Mouse (Mus musculus) CD4-positive, CD25-positive, alpha-beta regulatory T cell, adult 2 months (primary cell): ENCODE results near the gene Pttg1.

Experiments used
- DNase-seq: peaks from one replicate; pipeline ENCODE4 v3.0.0-alpha.2; 2012; ENCODE audit warnings: low read depth, low spot score

Pttg1 gene

GRCm38 (mm10) chr11:43408888-43409287 lies 17.2 kb downstream of the Pttg1 start:
- DNase-seq, result no peak

- DNase-seq, result no peak
Measured at GRCm38 (mm10) chr11:43404150-43404807, 21.8 kb downstream of the Pttg1 start.

GRCm38 (mm10) chr11:43400131-43400530 lies 25.9 kb downstream of the Pttg1 start:
- no peak for DNase-seq

GRCm38 (mm10) chr11:43399297-43399696 lies 26.8 kb downstream of the Pttg1 start:
- DNase-seq, result no peak

GRCm38 (mm10) chr11:43396672-43397071 lies 29.4 kb downstream of the Pttg1 start:
- no peak for DNase-seq

GRCm38 (mm10) chr11:43396246-43396645 lies 29.8 kb downstream of the Pttg1 start:
- no peak for DNase-seq

- DNase-seq, result no peak
Measured at GRCm38 (mm10) chr11:43395073-43395948, 30.7 kb downstream of the Pttg1 start.

GRCm38 (mm10) chr11:43393325-43393724 lies 32.7 kb downstream of the Pttg1 start:
- DNase-seq, result no peak

GRCm38 (mm10) chr11:43392757-43393156 lies 33.3 kb downstream of the Pttg1 start:
- DNase-seq, result no peak

- DNase-seq, result peak; percentile 44
Measured at GRCm38 (mm10) chr11:43389118-43389517, 36.9 kb downstream of the Pttg1 start.

GRCm38 (mm10) chr11:43388122-43389097 lies 37.6 kb downstream of the Pttg1 start:
- peak; percentile 87 for DNase-seq

- peak; percentile 47 for DNase-seq
Measured at GRCm38 (mm10) chr11:43387004-43387880, 38.8 kb downstream of the Pttg1 start.

GRCm38 (mm10) chr11:43385716-43386115 lies 40.3 kb downstream of the Pttg1 start:
- DNase-seq, result peak; percentile 48

- DNase-seq, result peak; percentile 86
Measured at GRCm38 (mm10) chr11:43385055-43385649, 40.9 kb downstream of the Pttg1 start.

- DNase-seq, result peak; percentile 32
Measured at GRCm38 (mm10) chr11:43383581-43383980, 42.5 kb downstream of the Pttg1 start.

- no peak for DNase-seq
Measured at GRCm38 (mm10) chr11:43380901-43381300, 45.1 kb downstream of the Pttg1 start.

- DNase-seq, result no peak
Measured at GRCm38 (mm10) chr11:43379911-43380485, 46.1 kb downstream of the Pttg1 start.

- DNase-seq, result no peak
Measured at GRCm38 (mm10) chr11:43379488-43379887, 46.6 kb downstream of the Pttg1 start.

- no peak for DNase-seq
Measured at GRCm38 (mm10) chr11:43377083-43377850, 48.8 kb downstream of the Pttg1 start.
